Mouse (Mus musculus): ENCODE results near the gene Mcf2.

DNA sequence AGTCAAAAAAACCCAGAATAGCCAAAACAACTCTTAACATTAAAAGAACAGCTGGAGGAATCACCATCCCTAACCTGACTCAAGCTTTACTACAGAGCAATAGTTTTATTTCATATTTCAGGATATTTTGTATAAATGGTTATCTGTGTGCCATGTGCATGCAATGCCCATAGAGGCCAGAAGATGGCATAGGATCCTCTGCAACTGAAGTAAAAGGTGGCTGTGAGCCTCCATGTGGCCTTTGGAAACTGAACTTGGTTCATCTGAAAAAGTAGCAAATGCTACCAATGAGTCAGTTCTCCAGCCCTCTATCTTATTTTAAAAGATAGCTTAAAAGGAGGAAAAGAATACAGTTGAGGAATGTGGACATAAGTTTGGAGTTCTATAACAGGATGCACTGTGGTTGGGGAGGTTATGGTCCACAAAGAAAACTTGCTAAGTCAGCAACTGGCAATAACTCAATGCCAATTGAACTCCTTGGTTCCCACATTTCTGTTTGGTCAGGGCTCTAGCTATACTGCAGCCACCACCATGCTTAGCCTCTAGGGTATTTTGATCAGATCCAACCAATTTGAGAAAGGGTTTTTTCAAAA lies 165.7 kb downstream of the Mcf2 start:
- TF ChIP-seq POLR2A (IDR thresholded peaks at IDR 0.05; ENCODE audit: low read depth, low read length) (no peak), CTCF (IDR thresholded peaks at IDR 0.05; ENCODE audit: borderline replicate concordance, insufficient read depth, low read length) (no peak)
